Mouse (Mus musculus): ENCODE results near the gene Siglec1. TPM values are rescaled to one million over a fixed set of nuclear protein-coding genes. Genes with fewer than 3 reads are reported as not detected.
"Not testable (repeated sequence)": the region's sequence is repeated elsewhere in the genome, so short reads cannot be mapped to it uniquely, and the experiment has no call there.

Siglec1 gene
- total RNA-seq, 2 experiments from 2014 or later, result 0.59 to 0.71 TPM

GRCm38 (mm10) chr2:131052862-131053418 is 33.6 kb downstream of the Siglec1 start:
- DNase-seq (ENCODE audit: low spot score), result no peak

- DNase-seq (ENCODE audit: low spot score), result no peak
Observed at GRCm38 (mm10) chr2:131052043-131052442, 34.5 kb downstream of the Siglec1 start.

- no peak for DNase-seq (ENCODE audit: low spot score)
Observed at GRCm38 (mm10) chr2:131046025-131046424, 40.5 kb downstream of the Siglec1 start.

- DNase-seq (ENCODE audit: low spot score), result no peak
Observed at GRCm38 (mm10) chr2:131044989-131045720, 41.4 kb downstream of the Siglec1 start.

- DNase-seq (ENCODE audit: low spot score), result no peak
Observed at GRCm38 (mm10) chr2:131044354-131044852, 42.2 kb downstream of the Siglec1 start.

GRCm38 (mm10) chr2:131042988-131043387 is 43.6 kb downstream of the Siglec1 start, which contains the start of gene Gfra4:
TSS of gene Gfra4 (minus strand) at chr2:131043088.
- no peak for DNase-seq (ENCODE audit: low spot score)

GRCm38 (mm10) chr2:131040854-131041825 is 45.4 kb downstream of the Siglec1 start:
- peak; percentile 23 for DNase-seq (ENCODE audit: low spot score)

- DNase-seq (ENCODE audit: low spot score), result no peak
Observed at GRCm38 (mm10) chr2:131038675-131039074, 47.9 kb downstream of the Siglec1 start.

GRCm38 (mm10) chr2:131038197-131038596 is 48.4 kb downstream of the Siglec1 start:
- DNase-seq (ENCODE audit: low spot score), result no peak

- DNase-seq (ENCODE audit: low spot score), result peak; percentile 71
Observed at GRCm38 (mm10) chr2:131037226-131037990, 49.2 kb downstream of the Siglec1 start.

- DNase-seq (ENCODE audit: low spot score), result no peak
Observed at GRCm38 (mm10) chr2:131036757-131037156, 49.8 kb downstream of the Siglec1 start.

- no peak for DNase-seq (ENCODE audit: low spot score)
Observed at GRCm38 (mm10) chr2:131036343-131036742, 50.2 kb downstream of the Siglec1 start.

- not testable (repeated sequence) for DNase-seq (ENCODE audit: low spot score)
Observed at GRCm38 (mm10) chr2:131031406-131031805, 55.2 kb downstream of the Siglec1 start.

GRCm38 (mm10) chr2:131030998-131031397 is 55.6 kb downstream of the Siglec1 start:
- no peak for DNase-seq (ENCODE audit: low spot score)

GRCm38 (mm10) chr2:131030561-131030960 is 56.0 kb downstream of the Siglec1 start:
- DNase-seq (ENCODE audit: low spot score), result no peak

- DNase-seq (ENCODE audit: low spot score), result peak; percentile 20
Observed at GRCm38 (mm10) chr2:131029065-131029935, 57.3 kb downstream of the Siglec1 start.

- DNase-seq (ENCODE audit: low spot score), result no peak
Observed at GRCm38 (mm10) chr2:131026941-131027340, 59.6 kb downstream of the Siglec1 start.

- no peak for DNase-seq (ENCODE audit: low spot score)
Observed at GRCm38 (mm10) chr2:131025230-131025629, 61.3 kb downstream of the Siglec1 start.
